Mouse (Mus musculus) brain, adult 2 months (tissue): ENCODE measurements around the gene Tada2a.
A peak's percentile ranks its signal among the peaks of the same experiment; 100 is the strongest.

Experiments
- DNase-seq: peaks from one replicate; pipeline ENCODE4 v3.0.0; 2011; ENCODE audit warnings: low read depth, low spot score

Gene Tada2a

DNA sequence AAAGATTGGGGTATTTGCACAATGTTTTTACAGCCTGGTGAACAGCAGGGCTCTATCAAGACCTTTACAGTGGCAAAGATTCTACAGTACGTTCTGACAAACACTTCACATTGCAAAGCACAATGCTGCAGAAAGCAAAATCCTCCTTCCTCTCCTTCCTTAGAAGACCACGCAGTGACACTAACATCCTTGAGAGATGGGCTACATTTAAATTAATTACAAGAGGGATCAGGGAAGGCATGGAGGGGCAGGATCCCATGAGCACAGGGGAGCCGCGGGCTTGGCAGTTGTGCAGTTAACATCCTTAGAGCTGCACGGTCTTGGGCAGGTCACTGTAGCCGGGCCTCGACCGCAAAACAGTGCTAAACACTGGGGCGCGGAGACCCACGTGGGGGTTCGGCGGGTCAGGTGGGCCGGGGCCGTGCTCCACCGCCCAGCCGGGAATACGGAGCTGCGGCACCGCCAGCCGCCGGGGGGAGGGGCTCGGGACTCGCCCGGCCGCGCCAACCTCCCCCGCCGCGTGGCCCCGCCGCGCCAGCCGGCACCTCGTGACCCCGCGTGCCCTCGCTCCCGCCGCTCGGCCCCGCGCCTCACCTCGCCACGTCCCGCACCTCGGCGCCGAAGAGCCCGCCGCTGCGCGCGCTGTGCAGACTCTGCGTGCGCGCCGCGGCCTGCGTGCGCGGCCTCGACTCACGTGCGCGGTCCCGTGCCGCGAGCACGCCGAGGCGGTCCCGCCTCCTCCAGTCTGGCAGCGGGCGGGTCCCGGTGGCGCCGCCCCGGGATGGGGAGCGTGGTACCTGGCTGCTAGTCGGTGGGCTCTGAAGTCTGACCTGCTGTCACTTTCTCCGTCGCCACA, at the start of gene Tada2a, which contains the start of gene Acaca:
Gene Tada2a, minus strand, starts transcription at position 658 of the 856 bp plus-strand sequence.
Gene Acaca, plus strand, starts transcription at position 730 of the 856 bp plus-strand sequence.
- peak; percentile 92 for DNase-seq

DNA sequence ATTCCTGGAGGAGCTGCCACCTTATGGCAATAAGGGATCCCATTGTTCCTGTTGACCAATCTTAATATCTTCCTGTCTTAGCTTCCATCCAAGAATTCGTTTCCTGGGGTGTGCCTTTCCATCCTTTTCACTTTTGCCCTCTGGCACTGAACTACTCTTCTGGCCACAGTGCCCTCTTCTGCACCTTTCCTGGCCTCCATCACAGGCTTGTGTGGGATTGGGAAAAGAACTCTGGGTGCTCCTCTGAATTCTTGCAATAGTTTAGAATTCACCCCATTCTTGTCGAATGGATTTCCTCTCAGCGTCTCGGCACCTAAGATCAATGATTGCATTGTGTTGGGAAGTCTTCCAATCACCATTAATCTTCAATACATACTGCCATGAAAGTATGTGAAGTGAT, 49.2 kb upstream of the Tada2a start:
- no peak for DNase-seq

DNA sequence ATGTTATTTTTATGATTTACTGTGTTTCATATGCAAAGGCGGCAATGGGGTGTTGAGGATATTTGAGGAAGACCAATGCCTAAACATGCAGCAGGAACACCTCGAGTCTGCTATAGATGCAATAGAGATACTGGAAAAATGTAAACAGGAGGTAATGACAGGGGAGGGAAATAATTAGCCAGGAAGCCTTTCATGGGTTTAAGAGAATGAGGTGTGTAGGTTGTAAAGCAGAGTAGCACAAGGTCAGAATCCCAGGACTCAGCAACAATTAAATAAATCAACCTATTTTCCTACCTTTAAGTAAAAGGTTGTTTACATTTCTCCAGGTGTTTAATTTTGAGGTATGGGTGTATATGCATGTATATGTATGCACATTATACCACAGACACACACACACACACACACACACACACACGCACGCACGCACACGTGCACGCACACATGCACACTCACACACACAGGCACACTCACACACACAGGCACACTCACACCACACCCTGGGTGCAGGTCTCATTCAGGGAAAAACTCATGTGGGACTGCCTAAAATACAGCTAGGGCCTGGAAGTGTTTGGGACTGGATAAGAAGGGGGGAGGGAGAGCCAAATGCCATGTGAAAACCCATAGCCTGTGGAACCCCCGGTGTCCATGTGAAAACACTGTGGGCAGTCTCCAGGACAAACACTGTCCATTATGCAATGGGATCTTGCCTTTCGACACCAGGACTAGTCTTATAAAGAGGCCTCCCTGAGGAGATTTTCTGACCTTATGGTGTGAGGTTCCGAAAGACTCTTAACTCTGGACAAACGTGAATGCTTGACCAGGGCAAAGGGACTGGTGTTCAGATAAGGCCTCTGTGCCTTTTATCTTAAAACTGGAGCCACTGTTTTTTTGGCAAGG, 43.4 kb upstream of the Tada2a start:
- DNase-seq, result no peak

DNA sequence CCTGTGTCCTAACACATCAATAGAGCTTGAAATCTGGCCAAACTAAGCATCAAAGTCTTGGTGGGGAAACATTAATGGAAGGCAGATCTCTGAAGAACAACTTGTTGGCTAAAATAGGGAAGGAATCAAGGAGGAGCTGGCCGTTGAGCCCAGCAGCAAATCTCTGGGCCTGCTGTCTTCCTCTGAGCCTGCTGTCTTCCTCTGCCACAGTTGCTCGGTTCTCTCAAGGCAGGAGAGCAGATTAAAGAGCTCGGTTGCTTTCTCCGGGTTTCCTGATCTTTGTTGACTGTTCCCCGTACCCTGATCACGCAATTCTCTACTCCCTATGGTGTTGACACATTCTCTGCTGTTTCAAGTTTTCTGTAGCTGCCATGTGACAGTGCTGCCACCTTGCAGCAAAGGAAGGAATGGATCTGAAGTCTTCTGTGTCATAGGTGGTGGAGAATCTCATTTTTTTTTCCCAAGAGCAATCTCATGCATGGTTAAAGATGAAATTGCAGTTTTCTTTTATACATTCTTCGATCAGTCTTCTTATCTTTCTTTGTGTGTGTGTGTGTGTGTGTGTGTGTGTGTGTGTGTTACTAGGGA, 39.4 kb upstream of the Tada2a start:
- peak; percentile 81 for DNase-seq

DNA sequence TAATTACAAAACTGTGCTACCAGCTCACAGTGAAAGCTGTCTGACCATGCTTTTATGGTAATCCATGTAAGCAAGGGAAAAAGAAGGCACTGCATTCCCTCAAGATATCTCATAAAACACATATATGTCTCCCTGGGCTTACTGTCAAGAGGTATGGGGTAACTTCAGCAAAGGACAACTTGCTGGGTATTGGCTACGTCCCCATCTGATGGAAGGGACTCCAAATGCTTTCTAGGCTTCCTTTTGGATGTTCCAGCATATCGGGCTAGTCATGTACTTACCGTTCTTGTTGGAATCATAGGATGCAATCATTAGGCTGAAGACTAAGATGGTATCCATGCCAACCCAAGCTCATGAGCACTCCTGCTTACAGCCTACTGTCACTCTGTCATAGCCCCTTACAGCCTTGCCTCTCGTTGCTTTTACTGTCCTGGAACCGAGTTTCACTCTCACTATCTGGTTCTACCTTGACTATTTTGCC, 37.7 kb upstream of the Tada2a start, which contains the start of gene Gm11437:
Gene Gm11437, minus strand, starts transcription at position 431 of the 481 bp plus-strand sequence.
- DNase-seq, result no peak

DNA sequence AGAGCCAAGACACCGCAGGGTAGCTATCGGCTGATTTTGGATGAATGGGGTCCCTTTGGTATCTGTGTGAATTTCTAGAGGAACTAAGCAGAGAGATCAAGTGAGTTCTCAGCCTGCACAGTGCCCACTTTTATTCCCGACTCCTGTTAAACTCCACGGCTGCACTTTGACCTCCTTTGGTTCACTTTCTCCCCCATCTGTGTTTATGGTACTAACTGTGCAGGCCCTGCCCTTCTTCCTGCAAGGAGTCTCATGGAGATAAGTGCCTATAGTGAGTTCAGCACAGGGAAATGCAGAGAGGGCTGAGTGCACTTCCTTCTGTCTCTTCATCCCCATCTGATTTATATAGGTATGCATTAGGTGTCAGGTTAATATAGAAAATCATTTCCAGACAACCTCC, 35.2 kb upstream of the Tada2a start:
- DNase-seq, result no peak

DNA sequence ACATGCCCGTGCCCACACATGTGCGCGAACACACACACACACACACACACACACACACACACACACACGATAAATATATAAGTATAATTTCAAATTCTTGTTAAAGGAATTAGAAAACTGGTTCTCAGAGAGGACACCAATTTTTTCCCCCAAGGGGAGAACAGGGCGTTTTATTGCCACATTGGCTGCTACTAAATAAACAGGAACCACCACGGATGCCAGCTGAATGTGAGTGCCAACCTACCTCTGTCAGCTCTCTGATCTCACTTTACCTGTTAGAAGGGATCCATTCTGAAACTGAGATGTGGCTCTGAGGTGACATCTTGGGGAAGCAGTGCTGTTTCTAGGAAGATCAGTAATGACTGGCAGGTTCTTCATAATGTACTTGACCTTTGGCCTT, 34.7 kb upstream of the Tada2a start:
- DNase-seq, result no peak

DNA sequence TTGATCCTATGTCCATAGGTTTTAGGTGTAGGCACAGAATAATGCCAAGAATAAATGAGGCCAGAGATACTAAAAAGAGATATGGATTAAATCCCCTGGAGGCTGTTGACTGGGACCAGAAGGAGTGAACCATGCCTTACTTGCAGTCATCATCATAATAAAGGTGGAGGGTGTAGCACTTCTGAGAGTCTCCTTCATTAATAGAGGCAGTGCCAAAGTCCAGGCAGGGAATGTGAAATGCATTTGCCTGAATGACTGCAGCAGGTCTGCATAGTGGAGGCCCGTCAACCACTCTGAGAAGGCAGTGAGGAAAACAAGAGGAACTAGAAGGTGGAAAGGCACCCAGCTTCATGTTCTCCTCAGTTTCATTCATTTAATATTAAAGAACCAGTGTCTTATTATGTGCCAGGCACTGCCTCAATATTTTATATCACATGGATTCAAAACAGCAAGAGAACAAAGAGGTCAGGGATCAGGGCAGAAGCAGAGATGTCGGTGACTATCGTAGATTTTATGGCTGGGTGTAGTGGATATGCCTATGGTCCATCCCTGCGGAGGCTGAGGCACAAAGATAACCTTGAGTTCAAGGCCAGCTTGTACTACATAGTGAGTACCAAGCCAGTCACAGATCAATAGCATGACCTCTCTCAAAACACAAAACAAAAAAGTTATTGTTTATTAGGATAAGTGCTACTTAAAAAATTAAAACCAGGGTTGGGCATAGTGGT, 27.3 kb upstream of the Tada2a start:
- no peak for DNase-seq

DNA sequence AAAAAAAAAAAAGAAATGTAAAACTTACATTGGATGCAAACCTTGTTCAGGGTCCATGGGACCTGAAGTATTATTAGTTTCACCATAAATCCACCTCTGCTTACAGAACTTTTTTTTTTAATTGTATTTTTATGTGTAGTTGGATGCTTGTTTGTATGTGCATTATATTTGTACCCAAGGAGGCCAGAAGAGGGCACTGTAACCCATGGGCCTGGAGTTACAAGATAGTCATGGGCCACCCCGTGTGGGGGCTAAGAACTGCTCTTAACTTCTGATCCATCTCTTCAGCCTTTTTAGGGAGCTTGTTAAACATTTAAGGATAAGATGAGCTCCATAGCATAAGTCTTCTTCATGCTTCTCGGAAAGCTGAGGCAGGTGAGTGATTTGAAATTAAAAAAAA, 21.5 kb upstream of the Tada2a start:
- peak; percentile 16 for DNase-seq

DNA sequence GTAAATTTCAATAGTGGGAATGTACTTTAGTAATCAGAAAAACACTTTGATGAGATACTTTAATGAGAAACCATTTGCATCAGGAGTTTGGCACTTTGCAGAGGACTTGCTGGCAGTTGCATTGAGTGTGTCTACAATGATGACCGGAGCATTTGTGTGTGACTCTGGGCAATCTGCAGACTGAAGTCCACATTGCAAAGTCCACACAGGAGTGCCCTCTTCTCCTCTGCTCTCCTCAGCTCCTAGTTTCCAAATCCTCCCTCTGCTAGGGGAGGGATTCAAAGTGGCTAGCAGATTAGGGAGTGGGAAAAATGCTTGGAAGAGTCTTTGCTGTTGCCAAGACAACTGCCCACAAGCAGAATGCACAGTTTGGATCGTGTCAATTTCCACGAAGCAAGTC, 16.7 kb upstream of the Tada2a start:
- peak; percentile 12 for DNase-seq

DNA sequence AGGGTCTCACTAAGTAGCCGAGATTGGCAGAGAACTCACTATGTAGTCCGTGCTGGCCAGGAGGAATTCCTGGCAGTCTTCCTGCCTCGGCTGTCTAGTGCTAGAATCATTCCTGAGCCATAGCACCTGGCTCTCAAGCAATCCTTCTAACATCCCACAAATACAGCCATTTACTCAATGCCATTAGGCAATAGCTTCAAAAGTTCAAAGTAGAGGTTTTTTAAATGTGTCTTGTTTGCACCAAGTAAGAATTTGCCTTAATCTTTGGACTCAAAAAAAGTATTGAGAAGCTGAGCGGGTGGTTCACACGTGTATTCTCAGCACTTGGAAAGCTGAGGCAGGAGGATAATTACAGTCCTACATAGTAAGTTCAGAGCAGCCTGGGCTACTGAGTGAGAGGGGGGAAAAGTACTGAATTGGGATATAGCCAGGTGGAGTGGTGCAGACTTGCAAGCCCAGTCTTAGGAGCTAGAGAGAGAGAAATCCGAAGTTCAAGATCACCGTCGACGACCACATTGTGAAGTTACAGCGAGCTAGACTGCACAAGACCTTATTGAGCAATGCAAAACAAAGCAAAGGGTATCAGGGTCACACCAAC, 15.9 kb upstream of the Tada2a start:
- DNase-seq, result no peak

DNA sequence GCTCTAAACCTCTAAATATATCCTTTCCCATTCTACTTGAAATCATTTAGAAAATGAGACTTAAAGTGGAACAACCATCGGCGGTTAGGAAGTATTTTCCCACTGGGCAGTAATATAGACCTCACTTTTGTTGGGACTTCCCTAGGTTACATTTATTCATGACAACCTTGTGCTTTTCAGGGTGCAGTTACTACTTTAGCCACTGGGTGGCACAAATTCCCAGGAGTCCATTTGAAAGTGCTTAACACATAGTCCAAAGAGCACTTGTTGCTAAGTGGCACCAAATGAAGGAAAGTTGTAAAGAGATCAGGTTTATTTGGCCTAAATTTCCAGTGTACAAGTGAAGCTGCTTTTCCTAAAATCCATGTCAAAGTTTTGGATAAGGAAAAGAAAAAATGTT, 12.4 kb upstream of the Tada2a start:
- DNase-seq, result peak; percentile 75

DNA sequence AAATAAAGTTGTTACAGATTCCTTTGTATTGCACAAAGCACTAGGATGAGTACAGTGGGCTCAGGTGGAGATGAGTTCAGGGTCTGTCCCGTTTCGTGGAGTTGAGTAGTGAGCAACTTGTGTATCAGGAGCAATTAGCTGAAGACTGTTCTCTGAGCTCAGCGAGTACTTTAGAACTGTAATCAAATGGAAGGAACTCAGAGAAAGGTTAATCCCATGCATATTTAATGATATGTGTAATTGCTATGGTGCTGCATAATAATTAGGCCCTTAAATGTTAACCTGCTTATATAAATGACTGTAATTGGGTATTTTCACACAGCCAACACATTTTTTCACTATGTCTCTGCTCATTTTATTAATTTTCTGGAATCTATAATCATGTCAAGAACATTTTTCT, 7.1 kb upstream of the Tada2a start:
- no peak for DNase-seq

DNA sequence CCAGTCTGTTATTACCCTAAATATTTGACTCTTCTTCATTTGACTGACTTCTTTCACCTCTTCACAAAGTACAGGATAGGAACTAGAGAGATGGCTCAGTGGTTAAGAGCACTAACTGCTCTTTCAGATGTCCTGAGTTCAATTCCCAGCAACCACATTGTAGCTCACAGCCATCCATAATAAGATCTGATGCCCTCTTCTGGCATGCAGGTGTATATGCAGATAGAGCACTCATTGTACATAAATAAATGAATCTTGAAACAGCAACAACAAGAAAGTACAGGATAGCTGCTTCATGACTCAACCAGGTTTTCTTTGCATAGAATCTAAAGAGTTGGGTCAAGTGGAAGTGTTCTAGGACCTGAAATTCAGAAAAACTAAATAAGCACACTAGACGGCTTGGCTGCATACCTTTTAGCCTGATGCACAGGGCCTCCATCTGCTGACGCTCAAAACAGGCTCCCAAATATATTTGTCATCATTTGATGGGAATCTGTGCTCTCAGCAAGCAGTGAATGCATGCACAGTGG, 5.0 kb upstream of the Tada2a start:
- no peak for DNase-seq

DNA sequence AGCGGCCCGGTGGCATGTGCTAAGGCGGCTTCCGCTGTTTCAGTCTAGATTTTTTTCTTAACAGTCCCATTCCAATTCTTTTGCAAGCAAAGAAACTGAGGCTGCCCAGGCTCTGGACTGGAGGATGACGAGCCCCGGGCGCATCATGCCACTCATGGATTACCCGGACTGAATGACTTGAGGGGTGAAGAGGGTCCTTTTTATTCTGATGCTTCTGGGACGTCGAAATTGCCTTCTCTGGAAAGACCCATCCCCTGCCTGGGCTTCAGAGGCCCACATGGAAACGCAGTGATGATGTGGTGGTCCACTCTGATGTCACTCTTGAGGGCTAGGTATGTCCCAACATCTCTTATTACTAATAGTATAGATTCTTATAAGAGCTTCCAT, 392 bp upstream of the Tada2a start:
- DNase-seq, result no peak

DNA sequence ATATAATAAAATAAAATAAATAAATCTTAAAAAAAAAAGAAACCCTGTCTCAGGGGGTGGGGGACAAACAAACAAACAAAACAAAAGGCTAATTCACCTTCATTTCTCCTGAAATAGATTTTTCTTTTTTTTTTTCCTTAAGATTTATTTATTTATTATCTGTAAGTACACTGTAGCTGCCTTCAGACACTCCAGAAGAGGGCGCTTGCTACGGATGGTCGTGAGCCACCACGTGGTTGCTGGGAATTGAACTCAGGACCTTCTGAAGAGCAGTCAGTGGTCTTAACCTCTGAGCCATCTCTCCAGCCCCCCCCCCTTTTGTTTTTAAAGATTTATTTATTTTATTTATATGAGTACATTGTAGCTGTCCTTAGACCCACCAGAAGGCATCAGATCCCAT, 1.4 kb downstream of the Tada2a start:
- no peak for DNase-seq

DNA sequence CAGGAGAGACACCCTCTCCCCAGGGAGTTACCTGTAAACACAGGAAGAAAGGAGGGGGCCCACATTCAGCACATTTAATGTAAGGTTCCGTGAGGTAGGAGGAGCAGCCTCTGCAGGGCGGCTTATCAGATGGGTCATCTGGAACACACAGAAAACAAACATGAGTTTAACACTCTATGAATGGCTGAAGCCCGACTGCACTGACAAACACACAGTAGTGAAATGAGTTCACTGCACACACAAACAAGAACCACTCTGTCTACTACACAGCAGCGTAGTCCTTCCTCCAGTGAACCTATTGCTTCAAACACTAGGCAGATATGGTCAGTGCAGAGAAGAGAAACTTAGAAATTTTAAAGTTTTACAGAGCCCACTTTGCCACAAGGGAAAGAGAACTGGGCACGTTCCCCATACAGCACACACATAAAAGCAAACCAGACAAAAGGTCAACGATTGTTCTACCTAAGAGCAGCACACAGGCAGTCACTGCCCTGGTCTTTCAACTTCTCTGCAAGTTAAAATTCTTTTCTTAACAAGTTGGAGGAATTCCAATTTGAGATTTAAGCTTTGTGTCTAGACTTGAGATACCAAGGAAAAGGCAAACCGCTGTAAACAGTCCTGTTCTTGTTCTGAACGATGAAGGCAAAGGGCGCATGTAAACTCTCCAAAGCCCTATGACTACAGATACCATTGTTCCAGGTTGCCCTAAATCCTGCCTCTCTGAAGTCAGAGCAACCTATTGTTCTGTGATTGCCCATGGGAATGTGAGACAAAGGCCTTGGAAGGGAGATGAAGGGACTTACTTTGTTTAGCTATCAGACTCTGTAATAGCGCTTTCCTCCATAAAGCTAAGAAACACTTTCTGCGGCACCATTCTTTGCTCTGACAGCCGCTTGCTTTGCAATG, 8.1 kb downstream of the Tada2a start:
- DNase-seq, result peak; percentile 54

DNA sequence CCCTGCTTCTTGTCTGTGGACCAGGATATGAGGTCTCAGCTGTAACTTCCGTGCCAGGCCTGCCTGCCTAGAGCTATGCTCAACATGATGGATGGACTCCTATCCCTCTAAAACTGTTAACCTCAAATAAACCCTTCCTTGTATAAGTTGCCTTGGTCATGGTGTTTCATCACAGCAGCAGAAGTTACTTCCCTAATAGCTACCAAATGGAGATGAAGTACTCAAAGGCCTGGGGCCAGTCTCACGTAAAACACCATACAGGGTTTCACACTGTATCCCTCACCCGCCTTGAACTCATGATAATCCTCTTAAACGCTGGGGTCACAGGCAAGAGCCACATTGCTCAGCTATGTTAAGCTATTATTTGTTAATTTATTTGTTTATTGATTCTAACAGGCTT, 12.0 kb downstream of the Tada2a start:
- no peak for DNase-seq

DNA sequence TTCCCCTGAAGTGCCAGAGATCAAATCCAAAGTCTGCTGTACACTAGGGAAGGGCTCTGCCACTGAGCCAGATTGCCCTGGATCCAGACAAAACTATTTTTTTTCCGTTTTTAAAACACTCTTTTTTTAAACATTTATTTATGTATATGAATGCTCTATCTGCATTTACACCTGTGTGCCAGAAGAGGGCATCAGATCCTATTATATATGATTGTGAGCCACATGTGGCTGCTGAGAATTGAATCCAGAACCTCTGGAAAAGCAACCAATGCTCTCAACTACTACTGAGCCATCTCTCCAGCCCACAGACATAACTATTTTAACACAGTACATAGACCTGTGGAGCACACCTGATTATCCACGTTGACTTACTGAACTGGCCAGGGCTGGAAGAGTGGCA, 13.2 kb downstream of the Tada2a start:
- DNase-seq, result no peak

DNA sequence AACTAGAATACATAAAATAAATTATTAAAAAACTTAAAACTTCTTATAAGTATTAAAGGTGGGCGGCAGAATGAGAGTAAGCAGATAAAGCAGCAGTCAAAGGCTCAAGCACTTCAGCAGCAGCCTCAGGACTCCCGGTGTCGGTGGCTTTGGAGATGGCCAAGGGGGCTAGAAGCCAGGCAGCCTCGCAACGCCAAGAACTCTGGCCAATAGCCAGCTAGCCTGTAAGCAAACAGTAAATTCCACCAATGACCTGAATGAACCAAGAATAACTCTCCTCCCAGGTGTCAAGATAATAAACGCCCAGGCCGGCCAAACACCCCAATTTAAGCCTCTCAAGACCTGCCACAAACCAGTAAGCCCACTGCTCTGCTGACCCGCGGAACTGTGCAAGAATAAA, 13.8 kb downstream of the Tada2a start:
- DNase-seq, result no peak
